Mouse (Mus musculus) brain, embryonic 18.5 days (tissue): ENCODE data around the gene Mdh1.

Experiments used
- DNase-seq: peaks from one replicate; pipeline ENCODE4 v3.0.0-alpha.2; 2012; ENCODE audit warnings: low read depth, low spot score

The Mdh1 gene

GRCm38 (mm10) chr11:21571700-21572381 is at the start of gene Mdh1, which contains the start of gene Wdpcp:
Mdh1 (minus strand) TSS chr11:21572367.
Wdpcp (plus strand) TSS chr11:21572235.
- peak; percentile 99 for DNase-seq

GRCm38 (mm10) chr11:21615915-21616314 is 43.7 kb upstream of the Mdh1 start:
- no peak for DNase-seq

- no peak for DNase-seq
These were observed 30.3 kb upstream of the Mdh1 start for GRCm38 (mm10) chr11:21602497-21602896.

GRCm38 (mm10) chr11:21583286-21583685 is 11.1 kb upstream of the Mdh1 start:
- DNase-seq: no peak

- no peak for DNase-seq
These were observed 9.3 kb upstream of the Mdh1 start for GRCm38 (mm10) chr11:21581472-21581871.

GRCm38 (mm10) chr11:21570973-21571372 is 1.2 kb downstream of the Mdh1 start:
- DNase-seq: no peak

- no peak for DNase-seq
These were observed 2.1 kb downstream of the Mdh1 start for GRCm38 (mm10) chr11:21570109-21570474.

GRCm38 (mm10) chr11:21569456-21570108 is 2.6 kb downstream of the Mdh1 start:
- no peak for DNase-seq

GRCm38 (mm10) chr11:21569002-21569401 is 3.2 kb downstream of the Mdh1 start:
- no peak for DNase-seq

GRCm38 (mm10) chr11:21567733-21568132 is 4.4 kb downstream of the Mdh1 start:
- no peak for DNase-seq

GRCm38 (mm10) chr11:21566934-21567333 is 5.2 kb downstream of the Mdh1 start:
- DNase-seq: no peak

- DNase-seq: no peak
These were observed 7.3 kb downstream of the Mdh1 start for GRCm38 (mm10) chr11:21564681-21565405.

GRCm38 (mm10) chr11:21563617-21564325 is 8.4 kb downstream of the Mdh1 start:
- no peak for DNase-seq

GRCm38 (mm10) chr11:21561347-21561746 is 10.8 kb downstream of the Mdh1 start:
- DNase-seq: no peak

GRCm38 (mm10) chr11:21559727-21560126 is 12.4 kb downstream of the Mdh1 start:
- DNase-seq: no peak

- no peak for DNase-seq
These were observed 20.1 kb downstream of the Mdh1 start for GRCm38 (mm10) chr11:21552049-21552448.

- DNase-seq: no peak
These were observed 21.7 kb downstream of the Mdh1 start for GRCm38 (mm10) chr11:21550222-21551173.

- DNase-seq: no peak
These were observed 22.4 kb downstream of the Mdh1 start for GRCm38 (mm10) chr11:21549754-21550153.

GRCm38 (mm10) chr11:21549052-21549451 is 23.1 kb downstream of the Mdh1 start:
- no peak for DNase-seq

GRCm38 (mm10) chr11:21547518-21547917 is 24.6 kb downstream of the Mdh1 start:
- no peak for DNase-seq

- DNase-seq: no peak
These were observed 25.5 kb downstream of the Mdh1 start for GRCm38 (mm10) chr11:21546671-21547070.
